21 mouse cellular contexts compared by ENCODE assay signal in the genomic region with DNA sequence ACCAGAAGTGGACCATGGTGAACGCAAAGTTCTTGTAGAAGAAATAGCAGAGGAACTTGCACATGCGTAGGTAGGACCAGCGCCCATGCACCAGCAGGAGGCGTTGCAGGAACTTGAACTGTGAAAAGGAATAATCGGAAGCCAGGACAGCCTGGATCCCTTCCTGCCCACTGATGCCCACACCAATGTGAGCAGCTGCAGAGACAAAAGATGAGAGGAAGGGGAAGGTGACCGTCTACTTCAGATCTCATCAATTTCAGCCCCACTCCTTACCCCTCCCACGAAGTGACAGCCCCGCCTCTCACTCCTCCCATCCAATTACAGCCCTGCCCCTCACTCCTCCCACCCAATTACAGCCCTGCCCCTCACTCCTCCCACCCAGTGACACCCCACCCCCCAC. TPM values are rescaled to one million over a fixed set of nuclear protein-coding genes. Genes with fewer than 3 reads are reported as not detected.
A peak's percentile ranks its signal among the peaks of the same experiment; 100 is the strongest.
DNase-seq lines count a peak whose midpoint lies in the region; ATAC-seq and TF ChIP-seq lines count a peak whose summit lies in the region.
"Had no signal": no experiment of that assay in that cellular context is flagged by ENCODE, and none has a peak within 500 bp of the region (broad histone marks: within the 10 kb centered on the region; RNA-seq: fewer than 3 reads in every experiment).

No protein-coding gene starts in this region.

- peak; percentile 25; the same call in 1 of the 2 replicates for ATAC-seq in hindbrain, postnatal 0 days
- no peak for ATAC-seq in hindbrain, embryonic 12.5 days (ENCODE audit: low FRiP score)
- ATAC-seq: CD4-positive, CD25-positive, alpha-beta regulatory T cell, adult 4 months; forebrain, embryonic 15.5 days; hindbrain, embryonic 16.5 days had no signal

- TF ChIP-seq POLR2A in lung, adult 2 months (IDR thresholded peaks at IDR 0.05; ENCODE audit: borderline replicate concordance, extremely low read depth, low read depth, low read length), result no peak

- H3K27me3 ChIP-seq in hindbrain, postnatal 0 days (ENCODE audit: insufficient read depth, low read length), result no peaks in the 10 kb centered on the region
- no peaks in the 10 kb centered on the region for H3K27me3 ChIP-seq in hindbrain, embryonic 12.5 days
- H3K27me3 ChIP-seq: forebrain, embryonic 15.5 days; limb, embryonic 12.5 days; liver, embryonic 15.5 days had no signal

- 83% methylated on average over 7 of the region's 8 CpGs for WGBS in hindbrain, postnatal 0 days
- WGBS in hindbrain, embryonic 12.5 days, result 85% methylated on average over 8 of the region's 8 CpGs
- 81% methylated on average over 8 of the region's 8 CpGs for WGBS in lung, adult 2 months

- no peaks in the 10 kb centered on the region for H3K9me3 ChIP-seq in hindbrain, postnatal 0 days (ENCODE audit: low read length)
- H3K9me3 ChIP-seq in hindbrain, embryonic 12.5 days (replicated peaks), result no peaks in the 10 kb centered on the region
- H3K9me3 ChIP-seq: forebrain, embryonic 15.5 days; heart, embryonic 10.5 days; limb, embryonic 12.5 days; liver, embryonic 15.5 days; midbrain, embryonic 10.5 days had no signal

- H3K27ac ChIP-seq in hindbrain, postnatal 0 days, result no peak overlapping the region
- no peak overlapping the region for H3K27ac ChIP-seq in hindbrain, embryonic 12.5 days
- H3K27ac ChIP-seq: forebrain, embryonic 15.5 days; heart, embryonic 10.5 days; limb, embryonic 12.5 days; liver, embryonic 15.5 days; midbrain, embryonic 10.5 days had no signal

- no peak overlapping the region for H3K4me2 ChIP-seq in hindbrain, postnatal 0 days (ENCODE audit: low read depth, low read length)
- H3K4me2 ChIP-seq in hindbrain, embryonic 12.5 days (replicated peaks), result no peak overlapping the region
- H3K4me2 ChIP-seq: forebrain, embryonic 15.5 days; limb, embryonic 12.5 days; liver, embryonic 15.5 days had no signal

- H3K4me3 ChIP-seq in hindbrain, postnatal 0 days (ENCODE audit: low read length), result no peak overlapping the region
- no peak overlapping the region for H3K4me3 ChIP-seq in hindbrain, embryonic 12.5 days
- H3K4me3 ChIP-seq in lung, adult 2 months (replicated peaks; ENCODE audit: extremely low read depth, low read depth, low read length), result no peak overlapping the region
- H3K4me3 ChIP-seq: forebrain, embryonic 15.5 days; heart, embryonic 10.5 days; limb, embryonic 12.5 days; liver, embryonic 15.5 days; midbrain, embryonic 10.5 days had no signal

- no peak for DNase-seq in hindbrain, postnatal 0 days (ENCODE audit: low spot score)
- no peak for DNase-seq in lung, adult 2 months
- DNase-seq in lung, postnatal 25 days (ENCODE audit: low spot score), result no peak
- DNase-seq in 3T3-L1 (ENCODE audit: low read depth, low spot score) (peak; percentile 32), NIH3T3 (ENCODE audit: low read depth) (peak; percentile 30)
- DNase-seq in thymus, postnatal 10 days (ENCODE audit: low spot score in 2 of 2), result no peak
- DNase-seq in right cerebral cortex, postnatal 14 days, result no peak
- DNase-seq: adrenal gland, postnatal 25 days; cerebellum, adult 9-10 months; gastrocnemius, postnatal 10 days; kidney, adult 11 months; right cerebral cortex, postnatal 25 days; thymus, postnatal 36 days had no signal

- peaks cover 95% of the 10 kb centered on the region for H3K36me3 ChIP-seq in hindbrain, postnatal 0 days (ENCODE audit: insufficient read depth, low read length)
- peaks cover 100% of the 10 kb centered on the region for H3K36me3 ChIP-seq in hindbrain, embryonic 12.5 days

- H3K9ac ChIP-seq in hindbrain, postnatal 0 days (replicated peaks; ENCODE audit: low read length), result no peak overlapping the region
- no peak overlapping the region for H3K9ac ChIP-seq in hindbrain, embryonic 12.5 days
- H3K9ac ChIP-seq: forebrain, embryonic 15.5 days; limb, embryonic 12.5 days; liver, embryonic 15.5 days had no signal

- peak; percentile 33; the same call in 1 of the 2 replicates for TF ChIP-seq CTCF in hindbrain, postnatal 0 days (IDR thresholded peaks at IDR 0.05; ENCODE audit: low read depth)
- 0 out of 2 replicates have a peak, but pooled peaks have one; percentile 5 for TF ChIP-seq CTCF in lung, adult 2 months (IDR thresholded peaks at IDR 0.05; ENCODE audit: insufficient read depth, low read length)

- H3K4me1 ChIP-seq in hindbrain, postnatal 0 days (ENCODE audit: insufficient read depth, low read length), result no peaks in the 10 kb centered on the region
- no peaks in the 10 kb centered on the region for H3K4me1 ChIP-seq in hindbrain, embryonic 12.5 days
- H3K4me1 ChIP-seq in lung, adult 2 months (ENCODE audit: control insufficient read depth, insufficient read depth, low read length), result no peaks in the 10 kb centered on the region
- H3K4me1 ChIP-seq: forebrain, embryonic 15.5 days; heart, embryonic 10.5 days; limb, embryonic 12.5 days; liver, embryonic 15.5 days; midbrain, embryonic 10.5 days had no signal

RNA-seq across cellular contexts. Expression of gene Atp8b2, which starts 18.3 kb away (rescaled TPM):
- 63.0 and 83.5 TPM in 2 replicates for total RNA-seq in hindbrain, postnatal 0 days (2014; rRNA removed)
- polyA plus RNA-seq in hindbrain, postnatal 0 days (2015; fragmentation: Nextera tagmentation; extraction: Ambion mirVana), result 9.8 and 10.9 TPM in 2 replicates
- 20.3 and 22.8 TPM in 2 replicates for polyA plus RNA-seq in hindbrain, embryonic 12.5 days (2016; fragmentation: Nextera tagmentation; extraction: Ambion mirVana)
- 31.9 and 52.7 TPM in 2 replicates for polyA plus RNA-seq in lung, adult 2 months (2012; rRNA removed)

RNA-seq across cellular contexts. Expression of gene Il6ra, which starts 32.0 kb away (rescaled TPM):
- 0.68 and 1.8 TPM in 2 replicates for total RNA-seq in hindbrain, postnatal 0 days (2014; rRNA removed)
- polyA plus RNA-seq in hindbrain, postnatal 0 days (2015; fragmentation: Nextera tagmentation; extraction: Ambion mirVana), result 2.1 and 2.4 TPM in 2 replicates
- 0.66 and 1.2 TPM in 2 replicates for polyA plus RNA-seq in hindbrain, embryonic 12.5 days (2016; fragmentation: Nextera tagmentation; extraction: Ambion mirVana)
- polyA plus RNA-seq in lung, adult 2 months (2012; rRNA removed), result 19.8 and 22.6 TPM in 2 replicates

RNA-seq across cellular contexts. Expression of gene Hax1, which starts 53.6 kb away (rescaled TPM):
- 41.6 and 43.7 TPM in 2 replicates for total RNA-seq in hindbrain, postnatal 0 days (2014; rRNA removed)
- polyA plus RNA-seq in hindbrain, postnatal 0 days (2015; fragmentation: Nextera tagmentation; extraction: Ambion mirVana), result 74.1 and 81.6 TPM in 2 replicates
- 137 and 141 TPM in 2 replicates for polyA plus RNA-seq in hindbrain, embryonic 12.5 days (2016; fragmentation: Nextera tagmentation; extraction: Ambion mirVana)
- polyA plus RNA-seq in lung, adult 2 months (2012; rRNA removed), result 30.3 and 42.8 TPM in 2 replicates

Comparison
In these comparisons a context has a peak if more than half of its experiments do, and no peak if none do; other contexts are left out.
1. DNase-seq: peak in 3T3-L1 (single experiment) and NIH3T3 (single experiment); none in hindbrain, postnatal 0 days (single experiment), lung, adult 2 months (single experiment), lung, postnatal 25 days (single experiment), thymus, postnatal 10 days (0 of 2) and right cerebral cortex, postnatal 14 days (single experiment).